Mouse (Mus musculus) monocyte, adult 5-6 weeks (primary cell): ENCODE results near the gene AU021092. TPM values are rescaled to one million over a fixed set of nuclear protein-coding genes. Genes with fewer than 3 reads are reported as not detected.

Experiments used
- ATAC-seq: fragments of 153-309, 156-312 bp; replicated peaks from 2 replicates; pipeline ENCODE4 v1.8.0; 2017; ENCODE audit warnings: mild to moderate bottlenecking; ENCODE audit not compliant: low TSS enrichment, insufficient number of reproducible peaks, severe bottlenecking, poor library complexity, low FRiP score
- total RNA-seq: library from RNA; stranded (forward); fragments of 200-1000, 200-491, 200-594 nt; gene quantifications from 3 replicates; pipeline ENCODE4 v1.2.3, GENCODE M21; 2017

AU021092 gene
- total RNA-seq, 1 experiment from 2014 or later, result not detected

DNA sequence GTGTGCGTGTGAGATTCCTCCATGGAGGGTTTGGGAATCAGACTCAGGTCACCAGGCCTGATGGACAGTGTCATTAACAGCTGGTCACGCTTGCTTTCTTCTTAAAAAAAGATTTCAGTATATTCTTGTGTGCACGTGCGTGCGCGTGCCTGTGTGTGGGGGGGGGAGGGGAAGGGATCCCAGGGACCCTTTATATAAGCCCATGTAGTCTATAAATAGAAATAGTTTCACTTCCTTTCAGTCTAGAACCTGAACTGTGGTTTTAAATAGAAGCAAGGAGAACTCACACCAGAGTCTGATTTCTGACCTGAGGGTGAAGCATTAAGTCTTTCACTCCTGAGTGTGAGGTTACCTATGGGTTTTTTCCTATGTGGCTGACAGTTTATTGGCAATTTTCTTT lies 57.8 kb downstream of the AU021092 start:
- ATAC-seq, result no peak

Other genes starting within 250 kb of the AU021092 start
- not detected in 3 replicates for gene Sept12, start 224.4 kb downstream of the AU021092 start, total RNA-seq
- gene Smim22, start 215.0 kb downstream of the AU021092 start, total RNA-seq, result not detected in 3 replicates
- 16.4 to 45.3 TPM (median 35.2 TPM) in 3 replicates for gene Rogdi, start 208.7 kb downstream of the AU021092 start, total RNA-seq
- gene Glyr1, start 172.4 kb downstream of the AU021092 start, total RNA-seq, result 129 to 168 TPM (median 139 TPM) in 3 replicates
- 55.2 to 74.4 TPM (median 61.2 TPM) in 3 replicates for gene Ubn1, start 172.2 kb downstream of the AU021092 start, total RNA-seq
- gene Ppl, start 89.9 kb downstream of the AU021092 start, total RNA-seq, result 0.29 to 0.78 TPM (median 0.53 TPM) in 3 replicates
- 0.19 TPM in 1 of 3 replicates, not detected in the others for gene Sec14l5, start 75.2 kb downstream of the AU021092 start, total RNA-seq
- gene Nagpa, start 18.3 kb downstream of the AU021092 start, total RNA-seq, result 66.9 to 77.6 TPM (median 67.0 TPM) in 3 replicates
- 22.9 to 28.0 TPM (median 23.8 TPM) in 3 replicates for gene Alg1, start 11.3 kb upstream of the AU021092 start, total RNA-seq
- 3.8 to 19.9 TPM (median 13.2 TPM) in 3 replicates for gene Eef2kmt, start 33.7 kb upstream of the AU021092 start, total RNA-seq